Mouse (Mus musculus) neural tube, embryonic 10.5 days (tissue): ENCODE measurements around the gene Prom1.

ENCODE experiments used
- DNase-seq: peaks from one replicate; pipeline ENCODE4 v3.0.0-alpha.2; 2017; ENCODE audit warnings: low spot score; ENCODE audit errors: extremely low spot score

The Prom1 gene

DNA sequence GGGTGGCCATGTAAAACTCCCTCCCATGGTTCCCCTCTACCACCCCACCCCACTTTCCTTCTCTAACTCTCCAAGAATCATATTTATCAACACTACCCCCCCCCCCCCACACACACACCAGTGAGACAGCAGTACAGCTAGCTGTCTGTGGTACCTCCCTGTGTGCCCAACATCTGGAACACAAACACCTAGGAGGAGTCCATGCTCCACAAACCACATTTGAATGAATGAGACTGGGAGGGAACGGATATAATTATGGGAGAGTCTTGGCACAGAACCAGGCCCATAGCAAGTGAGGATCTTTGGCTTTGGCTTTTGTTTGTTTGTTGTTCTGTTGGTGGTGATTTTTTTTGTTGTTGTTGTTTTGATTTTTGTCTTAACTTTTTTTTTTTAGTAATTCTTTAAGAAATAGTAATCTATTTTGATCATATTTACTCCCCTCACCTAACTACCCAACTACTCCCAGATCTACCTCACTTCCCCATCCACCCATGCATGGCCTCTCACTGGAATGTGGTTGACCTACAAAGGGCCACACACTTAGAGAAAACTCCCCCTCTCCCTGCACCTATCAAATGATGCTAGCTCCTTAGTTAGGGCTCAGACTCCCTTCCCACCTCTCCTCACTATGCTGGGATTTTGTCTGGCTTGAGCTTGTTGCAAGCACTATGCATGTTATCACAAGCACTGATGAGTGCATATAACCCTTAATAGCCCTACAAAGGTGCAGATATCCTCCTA, 124.8 kb downstream of the Prom1 start:
- no peak for DNase-seq

DNA sequence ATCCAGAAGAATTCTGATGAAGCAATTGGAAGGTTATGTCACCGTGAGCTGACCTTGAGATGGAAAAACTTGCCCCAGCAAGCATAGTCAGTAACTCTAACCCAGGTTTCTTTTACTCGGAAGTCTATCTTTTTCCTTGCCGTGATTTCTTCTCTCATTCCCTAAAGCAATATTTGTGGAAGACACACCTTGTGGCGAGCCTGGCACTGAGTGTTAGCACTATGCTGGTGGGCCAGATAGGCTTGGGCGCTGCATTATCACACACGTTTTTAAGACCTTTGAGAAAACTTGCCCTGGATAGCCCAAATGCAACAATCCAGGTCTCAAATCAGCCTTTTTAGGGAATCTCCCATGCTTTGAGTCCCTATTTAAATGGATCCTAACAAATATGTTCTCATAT, 127.7 kb downstream of the Prom1 start:
- no peak for DNase-seq

DNA sequence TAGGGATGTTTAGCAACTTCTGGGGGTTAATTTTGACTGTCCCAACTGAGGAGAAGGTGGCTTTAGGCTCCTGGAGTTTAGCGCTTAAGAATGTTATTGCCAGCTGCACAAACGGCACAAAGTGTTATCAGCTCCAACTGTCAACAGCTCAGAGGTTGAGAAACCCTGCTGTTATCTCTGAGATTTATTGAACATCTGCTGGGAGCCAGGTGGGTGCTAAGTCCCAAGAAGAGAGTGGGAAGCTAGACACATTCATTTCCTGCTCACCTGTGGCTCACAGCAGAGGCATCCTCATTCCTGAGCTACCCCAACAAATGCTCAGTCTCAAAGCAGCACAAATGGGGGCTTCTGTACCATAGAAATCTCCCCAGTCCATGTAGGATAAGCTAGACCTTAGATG, 130.7 kb downstream of the Prom1 start:
- no peak for DNase-seq

DNA sequence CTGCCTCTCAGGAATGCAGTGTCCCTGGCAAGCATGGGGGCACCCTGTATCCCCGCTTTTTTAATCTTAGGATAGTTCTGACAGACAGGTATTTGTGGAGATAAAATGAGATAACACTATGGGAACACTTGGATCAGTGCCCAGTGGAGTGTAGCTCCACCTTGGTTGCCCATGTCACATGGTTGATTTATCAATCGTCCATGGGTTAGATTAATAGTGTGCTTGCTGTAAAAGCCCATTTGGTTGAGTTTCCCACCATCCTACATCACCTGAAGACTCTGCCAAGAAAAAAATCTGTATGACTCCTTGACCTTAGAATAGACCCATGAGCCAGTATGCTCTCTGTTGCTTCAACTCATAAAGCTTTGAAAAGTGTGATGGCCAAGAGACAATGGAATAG, 131.3 kb downstream of the Prom1 start:
- no peak for DNase-seq

DNA sequence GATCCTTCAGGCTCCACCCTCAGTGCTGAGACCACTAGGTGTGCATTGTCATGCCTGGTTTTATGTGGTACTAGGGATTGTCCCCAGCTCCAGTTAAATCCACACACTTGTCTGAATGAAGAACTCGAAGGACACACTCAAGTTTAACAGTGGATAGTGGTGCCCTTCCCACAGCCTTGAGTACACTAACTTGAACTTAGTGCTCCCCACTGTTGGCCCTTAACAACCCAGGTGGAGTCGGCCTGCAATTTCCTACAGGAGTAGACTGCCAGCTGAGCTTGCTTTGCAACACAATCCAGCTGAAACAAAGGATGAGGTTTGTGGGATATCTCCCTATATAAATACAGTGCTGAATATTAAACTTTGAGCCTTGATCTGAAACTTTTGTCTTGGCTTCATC, 133.2 kb downstream of the Prom1 start:
- no peak for DNase-seq

DNA sequence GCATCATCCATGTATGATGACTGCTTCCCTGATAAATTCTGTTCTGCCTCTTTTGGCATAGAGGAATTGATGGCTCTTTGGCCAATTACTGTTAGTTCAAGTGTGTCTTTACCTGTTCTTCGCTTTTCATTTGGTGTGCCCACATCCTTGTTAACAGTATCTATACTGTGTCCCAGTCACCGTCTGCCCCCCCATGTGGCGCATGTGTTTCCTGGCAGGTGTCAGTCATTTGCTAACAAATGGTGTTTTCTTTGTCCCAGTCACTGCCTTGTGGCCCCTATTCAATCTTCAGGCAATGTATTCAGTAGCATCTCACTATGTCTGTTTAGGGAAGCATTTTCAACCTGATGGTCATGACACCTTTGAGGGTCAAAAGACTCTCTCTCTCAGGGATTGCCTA, 140.8 kb downstream of the Prom1 start:
- no peak for DNase-seq

DNA sequence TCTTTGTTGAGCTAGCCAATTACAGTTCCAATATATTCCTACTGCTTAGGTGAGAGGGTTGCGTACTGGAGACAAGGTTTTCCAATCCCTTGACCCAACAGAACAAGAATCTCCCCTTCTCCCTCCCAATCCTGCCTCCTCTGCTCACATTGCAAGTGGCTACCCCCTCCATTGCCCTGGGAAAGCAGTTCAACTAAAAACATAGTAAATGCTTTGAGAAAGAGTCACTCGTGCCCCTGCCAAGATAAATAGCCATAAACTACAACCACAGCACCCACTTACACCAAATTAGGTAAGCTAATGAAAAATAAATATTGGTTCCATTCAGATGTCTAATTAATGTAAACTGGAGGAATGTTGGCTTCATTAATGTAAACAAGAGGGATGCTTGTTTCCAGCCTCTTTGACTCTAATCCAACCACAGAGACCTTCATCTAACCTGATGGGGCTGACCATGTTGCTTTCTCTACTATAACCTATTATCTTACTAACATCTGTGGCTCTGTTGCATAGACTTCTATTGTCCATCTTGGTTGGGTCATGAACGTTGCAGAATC, 141.9 kb downstream of the Prom1 start:
- no peak for DNase-seq

DNA sequence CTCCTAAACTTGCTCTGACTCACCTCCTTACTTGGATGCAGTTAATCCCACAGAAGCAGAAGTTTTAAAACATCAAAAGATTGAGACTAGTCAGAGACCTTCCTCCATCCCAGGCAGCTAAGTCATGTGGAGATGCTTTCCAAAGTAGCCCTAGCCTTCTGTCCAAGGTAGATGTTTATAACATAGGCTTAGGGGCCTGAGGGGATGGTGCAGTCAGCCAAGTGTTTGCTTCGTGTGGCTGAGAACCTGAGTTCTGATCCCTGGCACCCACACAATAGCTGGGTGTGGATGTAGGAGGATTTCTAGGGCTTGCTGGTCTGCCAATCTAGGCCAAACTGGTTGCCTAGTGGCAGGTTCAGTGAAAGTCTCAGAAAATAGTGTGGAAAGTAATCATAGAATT, 148.6 kb downstream of the Prom1 start:
- DNase-seq = no peak

DNA sequence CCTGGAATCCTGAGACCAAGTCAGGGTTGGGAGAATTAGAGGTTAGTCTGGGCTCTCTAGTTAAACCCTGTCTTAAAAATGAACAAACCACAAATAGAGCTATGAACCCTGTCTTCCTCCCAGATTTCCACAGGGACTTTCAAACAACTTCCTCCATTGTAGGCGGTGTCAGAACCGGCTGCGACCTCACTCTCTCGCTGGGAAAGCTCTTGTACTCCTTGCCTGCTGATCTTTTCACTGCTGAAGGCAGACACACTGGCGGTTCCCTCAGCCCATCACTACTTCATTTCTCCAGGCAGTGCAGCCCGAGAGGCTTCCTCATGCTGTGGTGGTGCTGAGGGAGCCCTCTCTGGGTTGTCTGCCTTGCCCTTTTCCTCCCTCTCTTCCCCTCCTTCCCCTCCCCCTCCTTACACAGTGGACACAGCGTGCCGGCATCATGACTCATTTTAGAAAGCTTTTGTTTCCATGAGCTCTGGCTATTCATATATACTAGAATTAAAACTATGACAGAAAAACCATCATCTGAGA, 153.0 kb downstream of the Prom1 start:
- peak; percentile 48 for DNase-seq

DNA sequence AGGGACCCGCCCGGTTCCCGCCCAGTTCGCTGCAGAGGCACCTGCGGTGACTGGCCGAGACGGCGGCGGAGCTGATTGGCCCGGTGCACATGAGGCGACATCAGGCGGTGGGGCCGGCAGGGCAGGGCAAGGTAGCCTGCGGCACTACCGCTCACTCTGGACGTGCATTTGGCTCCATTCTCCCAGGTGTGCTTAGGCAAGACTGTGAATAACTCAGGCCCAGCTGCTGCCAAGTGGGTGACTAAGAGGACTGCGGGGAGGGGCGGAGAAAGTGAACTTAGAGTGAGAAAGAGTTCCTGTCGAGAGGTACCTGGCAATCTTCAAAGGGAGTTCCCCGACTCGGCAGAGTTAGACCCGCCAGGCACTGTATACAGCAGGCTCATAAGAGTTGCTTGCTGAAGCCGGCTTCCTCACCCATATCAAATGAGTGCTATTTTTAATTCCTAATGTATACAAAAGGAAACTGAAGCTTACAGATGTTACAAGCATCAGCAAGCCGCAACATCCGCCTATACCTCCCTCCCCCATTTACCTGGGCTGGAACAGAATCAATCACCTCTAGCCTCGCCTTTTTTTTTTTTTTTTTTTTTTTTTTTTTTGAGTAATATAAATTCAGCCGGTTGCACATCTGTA, 153.6 kb downstream of the Prom1 start:
- DNase-seq = peak; percentile 56

DNA sequence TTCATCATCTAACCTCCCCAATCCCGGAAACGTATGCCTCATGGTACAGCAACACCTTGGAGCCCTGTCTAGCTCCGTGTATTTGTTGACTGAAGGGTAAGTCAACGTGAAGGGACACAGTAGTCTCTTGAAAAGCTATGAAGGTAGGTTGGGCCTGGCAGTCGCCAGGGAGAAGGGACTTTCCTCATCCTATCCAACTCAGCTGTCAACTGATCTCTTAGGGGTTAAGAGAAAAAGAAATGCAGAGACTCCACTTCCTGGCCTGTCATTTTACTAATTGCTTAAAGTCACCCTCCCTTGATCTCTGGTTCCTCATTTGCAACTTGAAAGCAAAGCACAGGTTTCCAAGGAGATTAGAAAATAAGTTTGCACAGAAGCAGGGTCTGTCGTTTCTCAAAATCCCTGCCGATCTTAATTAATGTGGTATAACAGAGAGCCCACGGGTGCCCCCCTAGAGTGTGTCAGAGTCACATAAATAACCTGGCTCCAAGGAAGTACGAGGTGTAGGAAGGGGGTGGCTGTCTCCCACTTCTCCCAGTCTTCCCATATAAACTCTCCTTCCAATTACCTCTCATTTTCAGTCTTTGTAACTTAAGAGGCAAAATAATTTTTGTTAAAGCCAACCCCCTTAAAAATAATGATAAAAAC, 154.4 kb downstream of the Prom1 start:
- no peak for DNase-seq
